Mouse (Mus musculus) midbrain, embryonic 11.5 days (tissue): Measurements from ENCODE around the gene Itpr1. TPM values are rescaled to one million over a fixed set of nuclear protein-coding genes. Genes with fewer than 3 reads are reported as not detected.

Experiments
- ATAC-seq: fragments of 200-750 bp; cut with Nextera tagmentation; 2 replicates; pipeline ENCODE4 v1.8.0; 2017; ENCODE audit warnings: moderate TSS enrichment, moderate library complexity; ENCODE audit not compliant: low FRiP score
- DNase-seq: peaks from one replicate; pipeline ENCODE4 v3.0.0; 2015; ENCODE audit warnings: low spot score; ENCODE audit errors: missing footprints
- H3K27ac ChIP-seq: fragments of 300-500 bp; sonication (generic); 2 replicates; pipeline ENCODE4 v1.5.1; 2014; ENCODE audit warnings: low read depth, low read length
- H3K27me3 ChIP-seq: fragments of 300-500 bp; sonication (generic); 2 replicates; pipeline ENCODE4 v1.6.1; 2014; ENCODE audit warnings: mild to moderate bottlenecking, low read length, moderate library complexity, mixed read lengths; ENCODE audit not compliant: control insufficient read depth, insufficient read depth
- H3K36me3 ChIP-seq: fragments of 300-500 bp; sonication (generic); 2 replicates; pipeline ENCODE4 v1.6.1; 2014; ENCODE audit warnings: mild to moderate bottlenecking, low read length, moderate library complexity, mixed read lengths; ENCODE audit not compliant: control insufficient read depth, insufficient read depth
- H3K4me1 ChIP-seq: fragments of 300-500 bp; sonication (generic); 2 replicates; pipeline ENCODE4 v1.6.1; 2014; ENCODE audit warnings: low read length; ENCODE audit not compliant: control insufficient read depth, insufficient read depth
- H3K4me2 ChIP-seq: fragments of 300-500 bp; sonication (generic); 2 replicates; pipeline ENCODE4 v1.6.1; 2014; ENCODE audit warnings: mild to moderate bottlenecking, moderate library complexity
- H3K4me3 ChIP-seq: fragments of 300-500 bp; sonication (generic); 2 replicates; pipeline ENCODE4 v1.5.1; 2014; ENCODE audit warnings: low read depth, low read length
- H3K9ac ChIP-seq: fragments of 300-500 bp; sonication (generic); 2 replicates; pipeline ENCODE4 v1.6.1; 2014; ENCODE audit warnings: low read length
- H3K9me3 ChIP-seq: fragments of 300-500 bp; sonication (generic); 2 replicates; pipeline ENCODE4 v1.6.1; 2016; ENCODE audit warnings: low read length; ENCODE audit not compliant: control insufficient read depth
- WGBS: fragments of 180-500 bp; shearing (Covaris S2); extraction: QIAGEN DNeasy Blood & Tissue Kit; methylation state at CpG from one replicate; pipeline ENCODE4 v1.1.7; 2014; 5-methylcytosine and 5-hydroxymethylcytosine counted together
- polyA plus RNA-seq: library from polyadenylated mRNA; unstranded; fragments of >200 nt; fragmentation: Nextera tagmentation; extraction: Ambion mirVana; gene quantifications from 2 replicates; pipeline ENCODE4 v1.2.1, GENCODE M21; 2014

Itpr1 gene
- polyA plus RNA-seq, 1 experiment from 2014 or later = 5.2 TPM

- Histone ChIP-seq H3K27ac (no peak overlapping the region), H3K9me3 (no peaks in the 10 kb centered on the region), H3K9ac (no peak overlapping the region), H3K4me2 (no peak overlapping the region), H3K27me3 (no peaks in the 10 kb centered on the region), H3K4me1 (no peaks in the 10 kb centered on the region), H3K4me3 (no peak overlapping the region), H3K36me3 (peaks cover 4% of the 10 kb centered on the region; the same call in 1 of the 2 replicates)
- 93% methylated on average over 3 of the region's 3 CpGs for WGBS
- ATAC-seq (no peak), DNase-seq (no peak)
Observed at GRCm38 (mm10) chr6:108379041-108379440, 166.1 kb downstream of the Itpr1 start.

- WGBS = 91% methylated on average over 2 of the region's 2 CpGs
- Histone ChIP-seq H3K36me3 (peaks cover 4% of the 10 kb centered on the region; the same call in 1 of the 2 replicates), H3K4me2 (no peak overlapping the region), H3K4me3 (no peak overlapping the region), H3K27ac (no peak overlapping the region), H3K4me1 (no peaks in the 10 kb centered on the region), H3K9ac (no peak overlapping the region), H3K9me3 (no peaks in the 10 kb centered on the region), H3K27me3 (no peaks in the 10 kb centered on the region)
- no peak for ATAC-seq
- DNase-seq = no peak
Observed at GRCm38 (mm10) chr6:108380209-108380608, 167.3 kb downstream of the Itpr1 start.

GRCm38 (mm10) chr6:108390624-108391324 is 177.9 kb downstream of the Itpr1 start:
- ATAC-seq (no peak), DNase-seq (no peak)
- Histone ChIP-seq H3K4me3 (no peak overlapping the region), H3K4me1 (no peaks in the 10 kb centered on the region), H3K4me2 (no peak overlapping the region), H3K36me3 (no peaks in the 10 kb centered on the region), H3K27ac (no peak overlapping the region), H3K27me3 (no peaks in the 10 kb centered on the region), H3K9ac (no peak overlapping the region), H3K9me3 (no peaks in the 10 kb centered on the region)
- WGBS = 88% methylated on average over 6 of the region's 6 CpGs

- Histone ChIP-seq H3K27ac (no peak overlapping the region), H3K4me1 (no peaks in the 10 kb centered on the region), H3K36me3 (no peaks in the 10 kb centered on the region), H3K9me3 (no peaks in the 10 kb centered on the region), H3K27me3 (no peaks in the 10 kb centered on the region), H3K9ac (no peak overlapping the region), H3K4me3 (no peak overlapping the region), H3K4me2 (no peak overlapping the region)
- no peak for DNase-seq
- WGBS = 93% methylated on average over 8 of the region's 8 CpGs
- ATAC-seq = no peak
Observed at GRCm38 (mm10) chr6:108393131-108393530, 180.2 kb downstream of the Itpr1 start.

- Histone ChIP-seq H3K4me3 (no peak overlapping the region), H3K9me3 (no peaks in the 10 kb centered on the region), H3K4me2 (no peak overlapping the region), H3K9ac (no peak overlapping the region), H3K27me3 (no peaks in the 10 kb centered on the region), H3K27ac (no peak overlapping the region), H3K36me3 (no peaks in the 10 kb centered on the region), H3K4me1 (no peaks in the 10 kb centered on the region)
- no peak for DNase-seq
- no peak for ATAC-seq
- WGBS = 82% methylated on average over 3 of the region's 3 CpGs
Observed at GRCm38 (mm10) chr6:108397956-108398355, 185.1 kb downstream of the Itpr1 start.

GRCm38 (mm10) chr6:108401412-108401955 is 188.6 kb downstream of the Itpr1 start:
- no peak for DNase-seq
- H3K9me3 ChIP-seq = no peaks in the 10 kb centered on the region
- H3K27me3 ChIP-seq = no peaks in the 10 kb centered on the region
- ATAC-seq = no peak
- no peak overlapping the region for H3K27ac ChIP-seq
- 90% methylated on average over 10 of the region's 10 CpGs for WGBS
- no peaks in the 10 kb centered on the region for H3K36me3 ChIP-seq
- no peak overlapping the region for H3K9ac ChIP-seq
- no peak overlapping the region for H3K4me3 ChIP-seq
- no peak overlapping the region for H3K4me2 ChIP-seq
- no peaks in the 10 kb centered on the region for H3K4me1 ChIP-seq

GRCm38 (mm10) chr6:108404736-108405135 is 191.8 kb downstream of the Itpr1 start:
- Histone ChIP-seq H3K4me1 (no peaks in the 10 kb centered on the region), H3K36me3 (no peaks in the 10 kb centered on the region), H3K4me3 (no peak overlapping the region), H3K9me3 (no peaks in the 10 kb centered on the region), H3K4me2 (no peak overlapping the region), H3K27ac (no peak overlapping the region), H3K27me3 (no peaks in the 10 kb centered on the region), H3K9ac (no peak overlapping the region)
- DNase-seq (no peak), ATAC-seq (no peak)
- WGBS = 92% methylated on average over 8 of the region's 8 CpGs

GRCm38 (mm10) chr6:108408053-108408452 is 195.2 kb downstream of the Itpr1 start:
- H3K9ac ChIP-seq = no peak overlapping the region
- H3K27me3 ChIP-seq = no peaks in the 10 kb centered on the region
- peak; percentile 87 for ATAC-seq
- H3K4me2 ChIP-seq = no peak overlapping the region
- WGBS = 95% methylated on average over 3 of the region's 3 CpGs
- no peaks in the 10 kb centered on the region for H3K9me3 ChIP-seq
- H3K4me1 ChIP-seq = no peaks in the 10 kb centered on the region
- H3K36me3 ChIP-seq = no peaks in the 10 kb centered on the region
- peak; percentile 94 for DNase-seq
- no peak overlapping the region for H3K4me3 ChIP-seq
- H3K27ac ChIP-seq = no peak overlapping the region

- H3K4me1 ChIP-seq = no peaks in the 10 kb centered on the region
- no peak overlapping the region for H3K27ac ChIP-seq
- no peaks in the 10 kb centered on the region for H3K27me3 ChIP-seq
- WGBS = 93% methylated on average over 5 of the region's 5 CpGs
- H3K9me3 ChIP-seq = no peaks in the 10 kb centered on the region
- no peaks in the 10 kb centered on the region for H3K36me3 ChIP-seq
- no peak overlapping the region for H3K4me2 ChIP-seq
- no peak; the same call in 1 of the 2 replicates for ATAC-seq
- H3K9ac ChIP-seq = no peak overlapping the region
- no peak for DNase-seq
- H3K4me3 ChIP-seq = no peak overlapping the region
Observed at GRCm38 (mm10) chr6:108408726-108409125, 195.8 kb downstream of the Itpr1 start.
